Comparison of ENCODE assay signal across 8 mouse cellular contexts in genomic region chr13:64312916-64313289, GRCm38 (mm10). TPM values are rescaled to one million over a fixed set of nuclear protein-coding genes. Genes with fewer than 3 reads are reported as not detected.
DNase-seq lines count a peak whose midpoint lies in the region; ATAC-seq and TF ChIP-seq lines count a peak whose summit lies in the region.

No protein-coding gene starts in this region.

- no peak overlapping the region for H3K9ac ChIP-seq in forebrain, embryonic 15.5 days (replicated peaks)
- H3K9ac ChIP-seq in liver, embryonic 16.5 days (ENCODE audit: low read depth, low read length): peak overlapping the region; percentile 38; the same call in 1 of the 2 replicates

- H3K4me1 ChIP-seq in erythroblast, embryonic 14.5 days (ENCODE audit: control insufficient read depth): peaks cover 24% of the 10 kb centered on the region
- peaks cover 8% of the 10 kb centered on the region; the same call in 1 of the 2 replicates for H3K4me1 ChIP-seq in forebrain, embryonic 15.5 days
- H3K4me1 ChIP-seq in liver, embryonic 16.5 days (ENCODE audit: control insufficient read depth, low read depth, low read length): peaks cover 25% of the 10 kb centered on the region

- no peak for TF ChIP-seq CTCF in C2C12 (IDR thresholded peaks at IDR 0.05; ENCODE audit: control insufficient read depth, insufficient read depth, insufficient read length)

- 0% methylated on average over 2 of the region's 2 CpGs for WGBS in forebrain, embryonic 15.5 days
- 0% methylated on average over 2 of the region's 2 CpGs for WGBS in liver, embryonic 16.5 days (ENCODE audit: insufficient replicate concordance)

- no peak; the same call in 1 of the 2 replicates for ATAC-seq in erythroblast, adult 5-6 weeks (replicated peaks; ENCODE audit: low FRiP score, poor library complexity, severe bottlenecking)
- peak; percentile 77 for ATAC-seq in forebrain, embryonic 15.5 days (replicated peaks)
- peak; percentile 2; the same call in 1 of the 2 replicates for ATAC-seq in liver, embryonic 16.5 days (ENCODE audit: low read depth)

- DNase-seq in left cerebral cortex, adult 18-20 months (ENCODE audit: low spot score in 2 of 2): no peak
- DNase-seq in adrenal gland, postnatal 36 days: no peak
- no peak for DNase-seq in right cerebral cortex, postnatal 25 days

- H3ac ChIP-seq in C2C12 (ENCODE audit: control insufficient read depth, insufficient read length, low read depth): peak overlapping the region; percentile 18

- no peaks in the 10 kb centered on the region for H3K27me3 ChIP-seq in erythroblast, embryonic 14.5 days (ENCODE audit: control insufficient read depth)
- H3K27me3 ChIP-seq in C2C12 (ENCODE audit: control insufficient read depth, insufficient read depth, insufficient read length): no peaks in the 10 kb centered on the region
- no peaks in the 10 kb centered on the region for H3K27me3 ChIP-seq in forebrain, embryonic 15.5 days
- H3K27me3 ChIP-seq in liver, embryonic 16.5 days (ENCODE audit: control insufficient read depth, insufficient read depth, low read depth, low read length): no peaks in the 10 kb centered on the region

- peak overlapping the region; percentile 70 for H3K4me2 ChIP-seq in forebrain, embryonic 15.5 days (replicated peaks)
- peak overlapping the region; percentile 93 for H3K4me2 ChIP-seq in liver, embryonic 16.5 days (ENCODE audit: low read depth, low read length)

- H3K79me3 ChIP-seq in C2C12 (ENCODE audit: low read depth): peaks cover 1% of the 10 kb centered on the region

- H3K4me3 ChIP-seq in erythroblast, embryonic 14.5 days (replicated peaks): peak overlapping the region; percentile 82
- no peak overlapping the region for H3K4me3 ChIP-seq in C2C12 (ENCODE audit: insufficient read depth, poor library complexity, severe bottlenecking)
- peak overlapping the region; percentile 68 for H3K4me3 ChIP-seq in forebrain, embryonic 15.5 days
- peak overlapping the region; percentile 81 for H3K4me3 ChIP-seq in liver, embryonic 16.5 days (ENCODE audit: low read depth, low read length)

- H3K79me2 ChIP-seq in C2C12 (ENCODE audit: control insufficient read depth, insufficient read depth): peaks cover 8% of the 10 kb centered on the region

- H3K9me3 ChIP-seq in erythroblast, embryonic 14.5 days (ENCODE audit: control insufficient read depth, low read length): no peaks in the 10 kb centered on the region
- H3K9me3 ChIP-seq in forebrain, embryonic 15.5 days: no peaks in the 10 kb centered on the region
- H3K9me3 ChIP-seq in liver, embryonic 16.5 days (replicated peaks; ENCODE audit: control insufficient read depth, low read length): no peaks in the 10 kb centered on the region

- H3K36me3 ChIP-seq in erythroblast, embryonic 14.5 days (ENCODE audit: control insufficient read depth): peaks cover 2% of the 10 kb centered on the region; the same call in 1 of the 2 replicates
- no peaks in the 10 kb centered on the region for H3K36me3 ChIP-seq in C2C12 (ENCODE audit: control insufficient read depth, insufficient read depth)
- no peaks in the 10 kb centered on the region for H3K36me3 ChIP-seq in forebrain, embryonic 15.5 days
- H3K36me3 ChIP-seq in liver, embryonic 16.5 days (ENCODE audit: control insufficient read depth, insufficient read depth): no peaks in the 10 kb centered on the region

- no peak overlapping the region for H3K27ac ChIP-seq in forebrain, embryonic 15.5 days (replicated peaks)
- peak overlapping the region; percentile 9 for H3K27ac ChIP-seq in liver, embryonic 16.5 days (ENCODE audit: low read length)

TF ChIP-seq in C2C12, 6 proteins besides CTCF, POLR2A, EP300 and RAD21:
- TF ChIP-seq MYOD1 (IDR thresholded peaks at IDR 0.05; ENCODE audit: control insufficient read depth, insufficient read length, low read depth) (no peak), USF1 (IDR thresholded peaks at IDR 0.05; ENCODE audit: low read depth) (no peak), CEBPB (IDR thresholded peaks at IDR 0.05; ENCODE audit: low read depth) (no peak), MYOG (IDR thresholded peaks at IDR 0.05; ENCODE audit: control insufficient read depth, extremely low read depth, insufficient read length) (no peak), FOSL1 (IDR thresholded peaks at IDR 0.05; ENCODE audit: insufficient read depth, low read length, poor library complexity, severe bottlenecking) (no peak), MAX (IDR thresholded peaks at IDR 0.05) (no peak)

RNA-seq across cellular contexts. Expression of gene Aaed1, which starts 0.4 kb away (rescaled TPM):
- 0.14 and 0.38 TPM in 2 replicates for polyA plus RNA-seq in erythroblast, embryonic 14.5 days (2012)
- 3.1 and 6.5 TPM in 2 replicates for total RNA-seq in erythroblast, adult 5-6 weeks (2015; ENCODE audit: low replicate concordance)
- 11.8 and 13.0 TPM in 2 replicates for total RNA-seq in erythroblast, adult 5-6 weeks (2017; ENCODE audit: low replicate concordance)
- polyA plus RNA-seq in C2C12 (2012; fragmentation: generic; extraction: Trizol): 8.3 TPM
- polyA plus RNA-seq in forebrain, embryonic 15.5 days (2015; fragmentation: Nextera tagmentation; extraction: Ambion mirVana): 10.2 and 10.3 TPM in 2 replicates
- polyA plus RNA-seq in liver, embryonic 16.5 days (2015; fragmentation: Nextera tagmentation; extraction: Ambion mirVana): 21.8 and 22.8 TPM in 2 replicates
- 10 to 100 TPM; 20.4 to 23.8 TPM for total RNA-seq in left cerebral cortex, adult 18-20 months (2021)
- total RNA-seq in adrenal gland, postnatal 36 days (2021): 10 to 100 TPM; 34.1 to 50.3 TPM

RNA-seq across cellular contexts. Expression of gene Cdc14b, which starts 37.8 kb away (rescaled TPM):
- polyA plus RNA-seq in erythroblast, embryonic 14.5 days (2012): 0.01 TPM in 1 of 2 replicates, not detected in the other
- total RNA-seq in erythroblast, adult 5-6 weeks (2015; ENCODE audit: low replicate concordance): 0.63 and 1.2 TPM in 2 replicates
- 0.51 TPM in 1 of 2 replicates, not detected in the other for total RNA-seq in erythroblast, adult 5-6 weeks (2017; ENCODE audit: low replicate concordance)
- polyA plus RNA-seq in C2C12 (2012; fragmentation: generic; extraction: Trizol): 4.7 TPM
- 2.8 and 3.0 TPM in 2 replicates for polyA plus RNA-seq in forebrain, embryonic 15.5 days (2015; fragmentation: Nextera tagmentation; extraction: Ambion mirVana)
- polyA plus RNA-seq in liver, embryonic 16.5 days (2015; fragmentation: Nextera tagmentation; extraction: Ambion mirVana): 8.2 and 9.4 TPM in 2 replicates
- total RNA-seq in left cerebral cortex, adult 18-20 months (2021): 10 to 100 TPM; 14.3 to 15.3 TPM
- total RNA-seq in adrenal gland, postnatal 36 days (2021): 10 to 100 TPM in 1 of 2 experiments, 1 to 10 TPM in 1; 9.9 to 11.3 TPM

RNA-seq across cellular contexts. Expression of gene Ctsl, which starts 57.8 kb away (rescaled TPM):
- polyA plus RNA-seq in erythroblast, embryonic 14.5 days (2012): 0.29 TPM in 1 of 2 replicates, not detected in the other
- 12.5 and 19.9 TPM in 2 replicates for total RNA-seq in erythroblast, adult 5-6 weeks (2015; ENCODE audit: low replicate concordance)
- total RNA-seq in erythroblast, adult 5-6 weeks (2017; ENCODE audit: low replicate concordance): 4.5 and 17.6 TPM in 2 replicates
- 462 TPM for polyA plus RNA-seq in C2C12 (2012; fragmentation: generic; extraction: Trizol)
- polyA plus RNA-seq in forebrain, embryonic 15.5 days (2015; fragmentation: Nextera tagmentation; extraction: Ambion mirVana): 101 and 112 TPM in 2 replicates
- polyA plus RNA-seq in liver, embryonic 16.5 days (2015; fragmentation: Nextera tagmentation; extraction: Ambion mirVana): 242 and 244 TPM in 2 replicates
- total RNA-seq in left cerebral cortex, adult 18-20 months (2021): 100 to 1,000 TPM; 117 to 124 TPM
- total RNA-seq in adrenal gland, postnatal 36 days (2021): 100 to 1,000 TPM; 206 to 799 TPM

Comparison
In these comparisons a context has a peak if more than half of its experiments do, and no peak if none do; other contexts are left out.
1. RNA of gene Ctsl, which starts 57.8 kb away (polyA plus RNA-seq): 462 TPM in C2C12 (single experiment), 242 to 244 TPM in liver, embryonic 16.5 days and 101 to 112 TPM in forebrain, embryonic 15.5 days; 0.29 TPM in erythroblast, embryonic 14.5 days; every median in the first group is over 10 times any median in the second.